Mouse (Mus musculus) liver, embryonic 14.5 days (tissue): ENCODE measurements around the gene Efemp2.

Experiments
- CTCF ChIP-seq: IDR thresholded peaks from 2 replicates; pipeline ENCODE4 v1.5.1; 2016; ENCODE audit warnings: antibody characterized with exemption, low read depth, control low read depth
- EP300 ChIP-seq: IDR thresholded peaks from 2 replicates; pipeline ENCODE4 v1.6.1; 2016; ENCODE audit warnings: antibody characterized with exemption, low read depth

GRCm38 (mm10) chr19:5492641-5493040 is 18.9 kb downstream of the Efemp2 start:
- TF ChIP-seq CTCF (no peak), EP300 (no peak)
